Mouse (Mus musculus): ENCODE data around the gene C1qtnf1.

The C1qtnf1 gene

GRCm38 (mm10) chr11:118410479-118410878 lies 17.5 kb upstream of the C1qtnf1 start:
- in situ Hi-C loops (cut with MboI, MseI): loop anchor here (10.0 kb wide), 1 partner anchor 1826 kb away; the partner anchor contains the start of genes Aanat and Ube2o

- in situ Hi-C loops (cut with MboI, MseI): loop anchor here (10.0 kb wide), 1 partner anchor 1826 kb away; the partner anchor contains the start of genes Aanat and Ube2o
These were observed 16.7 kb upstream of the C1qtnf1 start for GRCm38 (mm10) chr11:118411271-118411670.

GRCm38 (mm10) chr11:118412601-118413000 lies 15.4 kb upstream of the C1qtnf1 start:
- in situ Hi-C loops (cut with MboI, MseI): loop anchor here (10.0 kb wide), 1 partner anchor 1828 kb away; the partner anchor contains the start of genes Aanat and Ube2o

DNA sequence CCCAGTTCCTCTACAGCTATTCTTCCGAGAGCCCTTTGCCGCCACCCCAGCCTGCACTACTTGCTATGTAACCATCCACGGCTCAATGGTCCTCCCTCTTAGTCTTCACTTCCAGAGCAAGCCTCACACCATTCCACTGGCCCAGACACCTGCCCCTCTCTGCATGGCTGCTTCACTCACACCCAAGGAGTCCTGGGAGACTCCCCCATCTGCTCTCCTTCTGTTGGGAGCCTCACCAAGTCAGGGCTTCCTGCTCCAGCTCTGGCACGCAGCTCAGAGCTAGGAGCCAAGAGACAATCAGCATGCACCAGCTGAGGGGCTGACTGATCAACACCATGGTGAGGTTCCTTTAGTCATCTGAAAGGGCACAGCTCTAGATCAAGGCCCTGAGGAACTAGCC lies 14.9 kb upstream of the C1qtnf1 start:
- in situ Hi-C loops (cut with MboI, MseI): loop anchor here (10.0 kb wide), 1 partner anchor 1828 kb away; the partner anchor contains the start of genes Aanat and Ube2o

DNA sequence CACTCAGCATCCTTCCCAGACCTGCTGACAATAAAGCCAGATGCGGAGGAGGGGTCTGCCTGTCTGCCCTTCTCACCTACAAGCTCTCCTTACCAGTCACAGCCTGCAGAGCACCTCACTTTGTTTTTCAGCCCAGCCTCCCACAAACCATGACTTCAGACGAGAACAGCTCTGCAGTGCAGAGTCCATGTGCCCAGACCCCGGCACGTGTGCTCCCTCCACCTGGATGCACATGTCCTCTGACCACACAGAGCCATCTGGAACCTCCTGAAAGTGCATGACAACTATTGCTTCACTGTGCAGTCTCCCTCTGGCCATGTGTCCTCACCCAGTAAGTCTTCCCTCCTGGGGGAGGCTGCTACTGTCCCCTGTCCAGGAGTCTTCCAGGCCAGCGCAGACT lies 13.7 kb upstream of the C1qtnf1 start:
- in situ Hi-C loops (cut with MboI, MseI): loop anchor here (10.0 kb wide), 1 partner anchor 1829 kb away; the partner anchor contains the start of genes Aanat and Ube2o

DNA sequence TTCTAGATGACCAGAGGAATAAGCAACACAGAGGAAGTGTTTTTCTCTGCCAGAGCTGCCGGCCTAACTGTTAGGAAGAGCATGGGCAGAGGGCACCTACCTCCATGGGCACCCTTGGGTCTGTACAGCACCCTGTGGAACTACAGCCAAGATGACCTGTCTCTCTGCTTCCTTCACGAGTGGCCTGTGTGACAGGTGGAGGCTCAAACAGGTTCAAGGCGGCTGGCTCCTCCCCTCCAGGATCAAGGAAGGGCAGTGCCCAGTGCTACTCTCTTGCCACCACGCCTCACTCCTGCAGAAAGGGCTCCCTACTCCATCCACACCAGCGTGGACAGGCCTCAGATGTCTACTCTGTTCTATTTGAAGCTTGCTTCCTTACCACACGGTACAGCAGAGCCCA lies 12.4 kb upstream of the C1qtnf1 start:
- in situ Hi-C loops (cut with MboI, MseI): loop anchor here (10.0 kb wide), 1 partner anchor 1831 kb away; the partner anchor contains the start of genes Aanat and Ube2o

DNA sequence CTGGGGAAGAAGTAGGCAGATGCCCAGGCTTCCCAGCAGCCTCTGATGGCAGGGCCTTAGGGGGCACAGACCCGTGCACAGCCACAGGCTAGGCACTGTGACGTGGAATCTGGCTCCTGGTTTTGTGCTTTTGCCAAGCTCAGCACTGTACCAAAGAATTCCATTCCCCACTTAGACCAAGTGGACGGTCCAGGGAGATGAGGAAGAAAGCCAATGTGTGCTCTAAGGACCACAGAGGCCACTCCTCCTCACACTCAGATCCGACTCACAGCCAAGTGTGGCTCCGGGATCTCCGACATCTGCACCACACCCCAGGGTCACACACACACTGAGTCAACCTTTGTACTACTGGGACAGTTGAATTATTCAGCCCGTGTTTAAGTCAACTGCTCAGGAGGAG lies 12.0 kb upstream of the C1qtnf1 start:
- in situ Hi-C loops (cut with MboI, MseI): loop anchor here (10.0 kb wide), 1 partner anchor 1831 kb away; the partner anchor contains the start of genes Aanat and Ube2o

DNA sequence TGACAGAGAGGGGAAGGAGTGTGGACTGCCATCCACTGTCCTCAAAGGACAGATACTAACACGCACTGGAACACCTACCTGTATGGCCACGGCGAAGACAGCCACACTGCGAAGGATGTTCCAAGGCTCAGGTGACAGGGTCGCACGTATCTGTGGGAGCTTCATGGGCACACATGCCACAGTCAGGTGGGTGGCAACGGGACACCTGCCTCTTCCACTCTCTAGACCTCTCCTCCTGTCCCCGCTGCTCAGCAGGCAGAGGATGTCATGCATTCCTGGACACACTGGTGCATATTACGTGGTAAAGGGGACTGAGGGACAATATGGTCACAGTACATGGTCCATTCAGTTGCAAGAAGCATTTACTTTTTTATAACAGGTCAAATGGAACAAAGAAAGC lies 10.5 kb upstream of the C1qtnf1 start:
- in situ Hi-C loops (cut with MboI, MseI): loop anchor here (10.0 kb wide), 1 partner anchor 1833 kb away; the partner anchor contains the start of genes Aanat and Ube2o

GRCm38 (mm10) chr11:118418442-118418833 lies 9.6 kb upstream of the C1qtnf1 start:
- in situ Hi-C loops (cut with MboI, MseI): loop anchor here (10.0 kb wide), 1 partner anchor 1834 kb away; the partner anchor contains the start of genes Aanat and Ube2o

- in situ Hi-C loops (cut with MboI, MseI): loop anchor here (10.0 kb wide), 1 partner anchor 1834 kb away; the partner anchor contains the start of genes Aanat and Ube2o
These were observed 9.0 kb upstream of the C1qtnf1 start, which contains the start of gene Cant1 for GRCm38 (mm10) chr11:118418834-118419504. Cant1 (minus strand) TSS chr11:118419086.

- in situ Hi-C loops (cut with MboI, MseI): no loop called here
These were observed 7.7 kb upstream of the C1qtnf1 start for GRCm38 (mm10) chr11:118420261-118420660.

DNA sequence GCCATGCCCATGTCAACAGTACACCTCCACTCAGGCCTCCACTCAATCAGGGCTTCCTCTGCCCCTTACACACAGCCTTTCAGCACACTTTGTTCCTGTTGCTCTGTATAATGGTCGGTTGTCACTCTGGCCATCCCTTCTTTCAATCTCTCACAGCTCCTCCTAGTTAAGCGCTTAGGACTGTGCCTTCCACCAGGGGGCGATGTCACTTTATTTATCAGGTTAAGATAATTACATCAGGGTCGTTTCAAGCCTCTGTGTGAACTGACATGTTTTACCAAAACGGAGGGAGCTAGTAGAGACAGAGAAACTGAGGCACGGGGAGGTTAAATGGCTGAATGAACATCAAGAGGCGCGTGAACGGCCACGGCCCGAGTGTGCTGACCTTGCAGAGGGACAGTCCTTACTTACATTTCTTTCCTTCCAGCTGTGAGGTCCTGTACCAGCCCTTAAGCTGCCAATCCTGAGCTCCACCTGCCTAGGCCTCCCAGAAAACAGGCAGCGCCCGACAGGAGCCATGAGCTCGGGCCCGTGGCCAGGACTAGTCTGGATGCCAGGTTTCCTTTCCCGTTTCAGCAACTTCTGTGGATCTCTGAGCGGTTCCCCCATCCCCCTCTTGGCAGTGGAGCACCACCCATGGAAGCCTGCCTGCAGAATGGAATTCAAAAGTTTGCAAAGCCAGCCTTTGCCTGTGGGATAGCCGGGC lies 4.6 kb upstream of the C1qtnf1 start:
- in situ Hi-C loops (cut with MboI, MseI): no loop called here

DNA sequence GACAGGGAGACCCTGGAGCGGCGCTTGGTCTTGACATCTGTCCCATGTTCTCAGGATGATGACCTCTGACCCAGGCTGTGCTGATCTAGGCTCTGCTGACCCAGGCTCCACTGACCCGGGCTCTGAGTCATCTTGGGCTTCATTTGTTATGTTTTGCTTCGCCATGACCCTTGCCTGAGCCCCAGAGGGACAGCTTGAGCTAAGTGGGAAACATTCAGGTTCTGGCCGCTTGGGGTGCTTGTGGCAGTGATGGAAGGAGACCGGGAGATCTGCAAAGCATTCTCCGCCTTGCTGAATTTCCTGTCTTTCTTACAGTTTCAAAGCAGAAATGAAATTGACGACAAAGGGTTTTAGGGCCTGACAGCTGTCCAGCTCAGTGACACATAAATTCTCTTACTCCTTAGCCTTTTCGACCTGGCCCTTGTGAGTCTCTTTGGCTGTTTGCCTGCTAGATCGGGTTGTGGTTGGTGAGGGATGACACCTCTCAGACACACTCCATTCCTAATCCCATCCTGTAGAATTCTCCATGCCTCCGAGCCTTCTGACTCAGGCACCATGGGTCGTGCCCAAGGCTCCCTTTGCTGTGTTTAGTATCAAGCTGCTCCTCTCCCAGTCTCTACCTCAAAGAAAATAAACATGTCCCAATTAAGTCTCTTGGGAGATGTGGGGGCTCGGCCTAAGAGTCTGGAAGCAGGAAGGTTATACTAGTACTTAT lies 3.2 kb upstream of the C1qtnf1 start:
- in situ Hi-C loops (cut with MboI, MseI): no loop called here

- in situ Hi-C loops (cut with MboI, MseI): no loop called here
These were observed 1.2 kb upstream of the C1qtnf1 start for GRCm38 (mm10) chr11:118426765-118427164.

DNA sequence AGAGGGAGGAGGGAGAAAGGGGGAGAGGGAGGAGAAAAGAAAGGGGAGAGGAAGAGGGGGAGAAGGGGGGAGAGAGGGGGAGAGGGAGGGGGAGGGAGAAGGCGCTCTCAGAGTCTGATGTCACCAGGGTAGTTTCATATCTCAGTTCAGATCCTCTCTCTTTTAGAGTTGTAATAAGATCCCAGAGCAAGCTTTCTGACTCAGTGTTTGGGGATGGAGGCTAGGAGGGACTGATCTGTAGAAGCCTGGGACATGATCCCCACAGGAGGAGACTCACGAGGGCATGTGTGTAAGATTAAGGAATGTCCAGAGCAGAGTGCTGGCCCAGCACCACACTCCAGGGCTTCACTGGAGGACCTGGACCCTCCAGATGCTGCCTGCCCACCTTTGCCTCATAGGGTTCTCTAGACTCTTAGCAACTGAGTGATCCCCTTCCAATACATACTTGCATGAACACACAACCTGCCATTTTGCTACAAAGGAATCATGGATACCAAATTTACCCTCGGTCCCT lies 680 bp upstream of the C1qtnf1 start:
- in situ Hi-C loops (cut with MboI, MseI): no loop called here

DNA sequence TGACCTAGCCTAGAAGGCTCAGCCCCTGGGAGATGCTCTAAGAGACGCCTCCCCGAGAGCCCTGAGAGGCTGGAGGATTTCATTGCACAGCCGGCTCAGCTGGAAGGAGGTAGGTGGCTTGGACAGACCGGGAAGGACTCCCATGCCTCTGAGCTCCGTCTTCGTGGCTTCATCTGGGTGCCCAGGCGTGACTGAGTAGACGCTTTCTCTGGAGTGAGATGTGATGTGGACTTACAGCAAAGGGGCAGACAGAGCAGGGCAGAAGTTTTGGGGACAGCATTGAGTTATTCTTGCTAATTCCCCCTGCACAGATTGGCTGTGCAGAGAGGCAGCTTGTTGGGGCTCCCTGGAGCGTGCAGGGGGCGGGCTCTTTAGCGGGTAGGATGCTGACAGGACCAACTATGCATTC lies 461 bp downstream of the C1qtnf1 start:
- in situ Hi-C loops (cut with MboI, MseI): no loop called here

GRCm38 (mm10) chr11:118428944-118429709 lies 1.1 kb downstream of the C1qtnf1 start:
- in situ Hi-C loops (cut with MboI, MseI): no loop called here

- in situ Hi-C loops (cut with MboI, MseI): no loop called here
These were observed 2.4 kb downstream of the C1qtnf1 start for GRCm38 (mm10) chr11:118430291-118430885.

DNA sequence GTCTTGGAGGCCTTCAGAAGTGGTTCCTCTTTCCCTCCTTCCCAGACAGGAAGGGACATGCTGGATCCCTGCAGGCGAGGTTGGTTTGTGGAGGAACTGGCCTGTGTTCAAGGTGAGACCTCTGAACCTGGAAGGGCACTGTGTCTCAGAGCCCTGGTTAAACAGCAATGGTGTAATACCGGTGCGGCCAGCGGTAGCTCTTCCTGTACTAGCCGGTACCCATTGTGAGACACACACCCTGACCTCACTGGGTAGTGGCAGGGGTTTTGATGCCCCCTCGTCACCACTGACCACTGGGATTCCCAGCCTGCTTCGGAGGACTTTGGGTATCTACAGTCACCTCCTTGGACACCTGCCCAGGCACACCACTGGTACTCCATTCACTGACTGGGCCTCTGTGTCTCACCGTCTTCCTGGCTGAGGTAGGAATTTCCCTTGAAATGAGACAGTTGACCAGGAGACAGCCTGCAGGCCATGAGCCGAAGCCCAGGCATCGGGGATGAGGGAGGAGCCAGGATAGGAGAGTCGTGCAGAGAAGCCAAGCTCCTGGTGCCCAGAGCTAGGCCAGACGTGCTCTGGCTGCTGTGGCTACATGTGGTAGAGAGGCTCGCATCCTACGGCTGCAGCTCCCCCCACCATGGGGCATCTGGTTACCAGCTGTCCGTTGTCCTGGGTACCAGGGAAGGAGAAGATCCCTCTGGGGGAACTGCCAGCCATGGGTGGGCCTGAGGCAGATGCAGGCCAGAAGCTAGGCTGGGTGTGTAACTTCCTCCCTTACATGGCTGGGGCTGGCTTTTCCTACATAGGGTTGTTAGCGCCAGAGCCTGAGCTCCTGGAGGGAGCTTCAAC lies 3.3 kb downstream of the C1qtnf1 start:
- in situ Hi-C loops (cut with MboI, MseI): no loop called here

Data from T-helper 1 cell (primary cell).